Mouse (Mus musculus): ENCODE results near the gene Med16. TPM values are rescaled to one million over a fixed set of nuclear protein-coding genes. Genes with fewer than 3 reads are reported as not detected.

The Med16 gene
- polyA plus RNA-seq, 1 experiment from 2014 or later, result 48.2 TPM

- no peak for ATAC-seq
- H3K9me3 ChIP-seq (ENCODE audit: control insufficient read depth, low read length), result no peaks in the 10 kb centered on the region
- no peaks in the 10 kb centered on the region for H3K27me3 ChIP-seq (replicated peaks; ENCODE audit: control insufficient read depth, insufficient read depth, low read length)
- H3K4me1 ChIP-seq (ENCODE audit: control insufficient read depth, insufficient read depth, low read depth, low read length), result peaks cover 51% of the 10 kb centered on the region
- peak overlapping the region; percentile 98 for H3K4me2 ChIP-seq (ENCODE audit: low read length)
- peak overlapping the region; percentile 71 for H3K4me3 ChIP-seq (ENCODE audit: low read length)
- H3K27ac ChIP-seq (ENCODE audit: low read depth, low read length), result peak overlapping the region; percentile 84
- 0 out of 2 replicates have a peak, but pooled peaks cover 4% of the 10 kb centered on the region for H3K36me3 ChIP-seq (ENCODE audit: control insufficient read depth, insufficient read depth, low read length)
- peak overlapping the region; percentile 62 for H3K9ac ChIP-seq (ENCODE audit: low read depth, low read length)
- WGBS, result 26% methylated on average over 9 of the region's 9 CpGs
Measured at GRCm38 (mm10) chr10:79928907-79929701, 20.4 kb upstream of the Med16 start.

- peaks cover 3% of the 10 kb centered on the region for H3K27me3 ChIP-seq (replicated peaks; ENCODE audit: control insufficient read depth, insufficient read depth, low read length)
- H3K4me3 ChIP-seq (ENCODE audit: low read length), result peak overlapping the region; percentile 71
- peak overlapping the region; percentile 80 for H3K9ac ChIP-seq (ENCODE audit: low read depth, low read length)
- no peak for ATAC-seq
- H3K36me3 ChIP-seq (ENCODE audit: control insufficient read depth, insufficient read depth, low read length), result 0 out of 2 replicates have a peak, but pooled peaks cover 4% of the 10 kb centered on the region
- peak overlapping the region; percentile 98 for H3K4me2 ChIP-seq (ENCODE audit: low read length)
- H3K4me1 ChIP-seq (ENCODE audit: control insufficient read depth, insufficient read depth, low read depth, low read length), result peaks cover 42% of the 10 kb centered on the region
- no peaks in the 10 kb centered on the region for H3K9me3 ChIP-seq (ENCODE audit: control insufficient read depth, low read length)
- 2% methylated on average over 25 of the region's 29 CpGs for WGBS
- H3K27ac ChIP-seq (ENCODE audit: low read depth, low read length), result peak overlapping the region; percentile 84
Measured at GRCm38 (mm10) chr10:79928030-79928694, 19.4 kb upstream of the Med16 start.

- H3K4me1 ChIP-seq (ENCODE audit: control insufficient read depth, insufficient read depth, low read depth, low read length), result peaks cover 36% of the 10 kb centered on the region
- no peaks in the 10 kb centered on the region for H3K9me3 ChIP-seq (ENCODE audit: control insufficient read depth, low read length)
- peak; percentile 15 for ATAC-seq
Measured at GRCm38 (mm10) chr10:79927324-79928029, 18.8 kb upstream of the Med16 start.

GRCm38 (mm10) chr10:79926491-79927323 lies 18.0 kb upstream of the Med16 start, which contains the start of gene Arid3a:
TSS of gene Arid3a (plus strand) at chr10:79927043.
- WGBS, result under 1% methylated on average over 63 of the region's 63 CpGs
- Histone ChIP-seq H3K4me1 (ENCODE audit: control insufficient read depth, insufficient read depth, low read depth, low read length) (peaks cover 33% of the 10 kb centered on the region), H3K36me3 (ENCODE audit: control insufficient read depth, insufficient read depth, low read length) (0 out of 2 replicates have a peak, but pooled peaks cover 4% of the 10 kb centered on the region), H3K4me2 (ENCODE audit: low read length) (peak within 1 kb of the TSS; percentile 98), H3K27ac (ENCODE audit: low read depth, low read length) (peak within 1 kb of the TSS; percentile 84), H3K9me3 (ENCODE audit: control insufficient read depth, low read length) (no peaks in the 10 kb centered on the region), H3K9ac (ENCODE audit: low read depth, low read length) (peak within 1 kb of the TSS; percentile 80), H3K27me3 (replicated peaks; ENCODE audit: control insufficient read depth, insufficient read depth, low read length) (peaks cover 18% of the 10 kb centered on the region), H3K4me3 (ENCODE audit: low read length) (peak within 1 kb of the TSS; percentile 71)
- peak; percentile 79 for ATAC-seq

More at GRCm38 (mm10) chr10:79927324-79928029, 18.8 kb upstream of the Med16 start:
- peak overlapping the region; percentile 71 for H3K4me3 ChIP-seq (ENCODE audit: low read length)
- H3K36me3 ChIP-seq (ENCODE audit: control insufficient read depth, insufficient read depth, low read length), result 0 out of 2 replicates have a peak, but pooled peaks cover 4% of the 10 kb centered on the region
- under 1% methylated on average over 54 of the region's 54 CpGs for WGBS
- H3K9ac ChIP-seq (ENCODE audit: low read depth, low read length), result peak overlapping the region; percentile 80
- peaks cover 10% of the 10 kb centered on the region for H3K27me3 ChIP-seq (replicated peaks; ENCODE audit: control insufficient read depth, insufficient read depth, low read length)
- H3K4me2 ChIP-seq (ENCODE audit: low read length), result peak overlapping the region; percentile 98
- H3K27ac ChIP-seq (ENCODE audit: low read depth, low read length), result peak overlapping the region; percentile 84

- H3K36me3 ChIP-seq (ENCODE audit: control insufficient read depth, insufficient read depth, low read length), result no peaks in the 10 kb centered on the region
- peaks cover 23% of the 10 kb centered on the region for H3K27me3 ChIP-seq (replicated peaks; ENCODE audit: control insufficient read depth, insufficient read depth, low read length)
- H3K27ac ChIP-seq (ENCODE audit: low read depth, low read length), result peak overlapping the region; percentile 84; the same call in 1 of the 2 replicates
- no peaks in the 10 kb centered on the region for H3K9me3 ChIP-seq (ENCODE audit: control insufficient read depth, low read length)
- H3K4me1 ChIP-seq (ENCODE audit: control insufficient read depth, insufficient read depth, low read depth, low read length), result peaks cover 39% of the 10 kb centered on the region
- H3K9ac ChIP-seq (ENCODE audit: low read depth, low read length), result peak overlapping the region; percentile 80
- 0 out of 2 replicates have a peak, but pooled peaks have one; percentile 0 for ATAC-seq
- H3K4me3 ChIP-seq (ENCODE audit: low read length), result peak overlapping the region; percentile 71
- 9% methylated on average over 15 of the region's 15 CpGs for WGBS
- H3K4me2 ChIP-seq (ENCODE audit: low read length), result peak overlapping the region; percentile 98
Measured at GRCm38 (mm10) chr10:79925785-79926490, 17.2 kb upstream of the Med16 start.

- peak overlapping the region; percentile 18 for H3K4me2 ChIP-seq (ENCODE audit: low read length)
- H3K4me1 ChIP-seq (ENCODE audit: control insufficient read depth, insufficient read depth, low read depth, low read length), result peaks cover 39% of the 10 kb centered on the region
- no peak overlapping the region for H3K9ac ChIP-seq (ENCODE audit: low read depth, low read length)
- no peaks in the 10 kb centered on the region for H3K36me3 ChIP-seq (ENCODE audit: control insufficient read depth, insufficient read depth, low read length)
- ATAC-seq, result no peak
- WGBS, result 10% methylated on average over 29 of the region's 29 CpGs
- H3K9me3 ChIP-seq (ENCODE audit: control insufficient read depth, low read length), result no peaks in the 10 kb centered on the region
- peaks cover 31% of the 10 kb centered on the region for H3K27me3 ChIP-seq (replicated peaks; ENCODE audit: control insufficient read depth, insufficient read depth, low read length)
- H3K4me3 ChIP-seq (ENCODE audit: low read length), result no peak overlapping the region
- no peak overlapping the region for H3K27ac ChIP-seq (ENCODE audit: low read depth, low read length)
Measured at GRCm38 (mm10) chr10:79924998-79925784, 16.5 kb upstream of the Med16 start.

- H3K9me3 ChIP-seq (ENCODE audit: control insufficient read depth, low read length), result no peaks in the 10 kb centered on the region
- no peak for ATAC-seq
- peaks cover 25% of the 10 kb centered on the region for H3K4me1 ChIP-seq (ENCODE audit: control insufficient read depth, insufficient read depth, low read depth, low read length)
- H3K9ac ChIP-seq (ENCODE audit: low read depth, low read length), result peak overlapping the region; percentile 54
- H3K4me2 ChIP-seq (ENCODE audit: low read length), result peak overlapping the region; percentile 55
- H3K27ac ChIP-seq (ENCODE audit: low read depth, low read length), result no peak overlapping the region
- WGBS, result 1% methylated on average over 33 of the region's 34 CpGs
- peak overlapping the region; percentile 37 for H3K4me3 ChIP-seq (ENCODE audit: low read length)
- peaks cover 56% of the 10 kb centered on the region for H3K27me3 ChIP-seq (replicated peaks; ENCODE audit: control insufficient read depth, insufficient read depth, low read length)
- no peaks in the 10 kb centered on the region for H3K36me3 ChIP-seq (ENCODE audit: control insufficient read depth, insufficient read depth, low read length)
Measured at GRCm38 (mm10) chr10:79921572-79921971, 12.8 kb upstream of the Med16 start.
